Mouse (Mus musculus) erythroblast, embryonic 14.5 days (primary cell): ENCODE measurements around the gene Utrn.

Source experiments
- GATA1 ChIP-seq: IDR thresholded peaks from 2 replicates; pipeline ENCODE4 v1.6.1; 2012; ENCODE audit warnings: low read length, inconsistent platforms, mixed read lengths
- TAL1 ChIP-seq: IDR thresholded peaks from 3 replicates; pipeline ENCODE4 v1.6.1; 2012; ENCODE audit warnings: low read length, inconsistent platforms, mixed read lengths

GRCm38 (mm10) chr10:12788529-12788928, 80.6 kb downstream of the Utrn start:
- no peak for TF ChIP-seq GATA1
- no peak for TF ChIP-seq TAL1
